Mouse (Mus musculus): ENCODE results near the gene Clrn2. TPM values are rescaled to one million over a fixed set of nuclear protein-coding genes. Genes with fewer than 3 reads are reported as not detected.

The Clrn2 gene
- polyA plus RNA-seq, 1 experiment from 2014 or later = not detected

- 83% methylated on average over 1 of the region's 1 CpGs for WGBS
These were observed 27.0 kb upstream of the Clrn2 start for GRCm38 (mm10) chr5:45426416-45427034.

GRCm38 (mm10) chr5:45427891-45428290 lies 25.7 kb upstream of the Clrn2 start:
- Histone ChIP-seq H3K36me3 (ENCODE audit: control insufficient read depth, insufficient read depth, low read length) (no peaks in the 10 kb centered on the region), H3K9ac (replicated peaks; ENCODE audit: low read length) (no peak overlapping the region), H3K4me3 (replicated peaks; ENCODE audit: low read depth, low read length) (no peak overlapping the region), H3K4me2 (ENCODE audit: low read length) (no peak overlapping the region), H3K27me3 (ENCODE audit: control insufficient read depth, insufficient read depth, low read length) (no peaks in the 10 kb centered on the region), H3K27ac (replicated peaks; ENCODE audit: low read depth, low read length) (no peak overlapping the region), H3K4me1 (ENCODE audit: control insufficient read depth, insufficient read depth, low read length) (no peaks in the 10 kb centered on the region), H3K9me3 (ENCODE audit: control insufficient read depth, low read length) (no peaks in the 10 kb centered on the region)
- no peak for DNase-seq
- 95% methylated on average over 7 of the region's 7 CpGs for WGBS
- no peak for ATAC-seq (ENCODE audit: low FRiP score, low TSS enrichment)

More at GRCm38 (mm10) chr5:45426416-45427034, 27.0 kb upstream of the Clrn2 start:
- Histone ChIP-seq H3K4me1 (ENCODE audit: control insufficient read depth, insufficient read depth, low read length) (no peaks in the 10 kb centered on the region), H3K4me2 (ENCODE audit: low read length) (no peak overlapping the region), H3K27ac (replicated peaks; ENCODE audit: low read depth, low read length) (no peak overlapping the region), H3K36me3 (ENCODE audit: control insufficient read depth, insufficient read depth, low read length) (no peaks in the 10 kb centered on the region), H3K27me3 (ENCODE audit: control insufficient read depth, insufficient read depth, low read length) (no peaks in the 10 kb centered on the region), H3K9ac (replicated peaks; ENCODE audit: low read length) (no peak overlapping the region), H3K9me3 (ENCODE audit: control insufficient read depth, low read length) (no peaks in the 10 kb centered on the region), H3K4me3 (replicated peaks; ENCODE audit: low read depth, low read length) (no peak overlapping the region)
- DNase-seq = no peak
- no peak for ATAC-seq (ENCODE audit: low FRiP score, low TSS enrichment)

GRCm38 (mm10) chr5:45435967-45436950 lies 17.3 kb upstream of the Clrn2 start:
- H3K27ac ChIP-seq (replicated peaks; ENCODE audit: low read depth, low read length) = no peak overlapping the region
- no peak for ATAC-seq (ENCODE audit: low FRiP score, low TSS enrichment)
- H3K9ac ChIP-seq (replicated peaks; ENCODE audit: low read length) = no peak overlapping the region
- no peak for DNase-seq
- WGBS = 93% methylated on average over 14 of the region's 14 CpGs
- peaks cover 6% of the 10 kb centered on the region; the same call in 1 of the 2 replicates for H3K36me3 ChIP-seq (ENCODE audit: control insufficient read depth, insufficient read depth, low read length)
- H3K4me2 ChIP-seq (ENCODE audit: low read length) = no peak overlapping the region
- no peaks in the 10 kb centered on the region for H3K9me3 ChIP-seq (ENCODE audit: control insufficient read depth, low read length)
- H3K4me1 ChIP-seq (ENCODE audit: control insufficient read depth, insufficient read depth, low read length) = no peaks in the 10 kb centered on the region
- no peaks in the 10 kb centered on the region for H3K27me3 ChIP-seq (ENCODE audit: control insufficient read depth, insufficient read depth, low read length)
- H3K4me3 ChIP-seq (replicated peaks; ENCODE audit: low read depth, low read length) = no peak overlapping the region

GRCm38 (mm10) chr5:45437826-45438225 lies 15.7 kb upstream of the Clrn2 start:
- 67% methylated on average over 4 of the region's 4 CpGs for WGBS
- Histone ChIP-seq H3K27ac (replicated peaks; ENCODE audit: low read depth, low read length) (no peak overlapping the region), H3K9ac (replicated peaks; ENCODE audit: low read length) (no peak overlapping the region), H3K4me3 (replicated peaks; ENCODE audit: low read depth, low read length) (no peak overlapping the region), H3K9me3 (ENCODE audit: control insufficient read depth, low read length) (no peaks in the 10 kb centered on the region), H3K36me3 (ENCODE audit: control insufficient read depth, insufficient read depth, low read length) (peaks cover 9% of the 10 kb centered on the region; the same call in 1 of the 2 replicates), H3K4me1 (ENCODE audit: control insufficient read depth, insufficient read depth, low read length) (no peaks in the 10 kb centered on the region), H3K27me3 (ENCODE audit: control insufficient read depth, insufficient read depth, low read length) (no peaks in the 10 kb centered on the region), H3K4me2 (ENCODE audit: low read length) (no peak overlapping the region)
- DNase-seq (peak; percentile 8), ATAC-seq (ENCODE audit: low FRiP score, low TSS enrichment) (no peak)

GRCm38 (mm10) chr5:45438301-45438700 lies 15.2 kb upstream of the Clrn2 start:
- Histone ChIP-seq H3K4me1 (ENCODE audit: control insufficient read depth, insufficient read depth, low read length) (no peaks in the 10 kb centered on the region), H3K4me3 (replicated peaks; ENCODE audit: low read depth, low read length) (no peak overlapping the region), H3K36me3 (ENCODE audit: control insufficient read depth, insufficient read depth, low read length) (peaks cover 9% of the 10 kb centered on the region; the same call in 1 of the 2 replicates), H3K9me3 (ENCODE audit: control insufficient read depth, low read length) (no peaks in the 10 kb centered on the region), H3K4me2 (ENCODE audit: low read length) (no peak overlapping the region), H3K27me3 (ENCODE audit: control insufficient read depth, insufficient read depth, low read length) (no peaks in the 10 kb centered on the region), H3K9ac (replicated peaks; ENCODE audit: low read length) (no peak overlapping the region), H3K27ac (replicated peaks; ENCODE audit: low read depth, low read length) (no peak overlapping the region)
- 89% methylated on average over 8 of the region's 8 CpGs for WGBS
- DNase-seq = no peak
- no peak for ATAC-seq (ENCODE audit: low FRiP score, low TSS enrichment)

GRCm38 (mm10) chr5:45441124-45441523 lies 12.4 kb upstream of the Clrn2 start:
- Histone ChIP-seq H3K4me2 (ENCODE audit: low read length) (no peak overlapping the region), H3K9me3 (ENCODE audit: control insufficient read depth, low read length) (no peaks in the 10 kb centered on the region), H3K4me3 (replicated peaks; ENCODE audit: low read depth, low read length) (no peak overlapping the region), H3K4me1 (ENCODE audit: control insufficient read depth, insufficient read depth, low read length) (no peaks in the 10 kb centered on the region), H3K27ac (replicated peaks; ENCODE audit: low read depth, low read length) (no peak overlapping the region), H3K36me3 (ENCODE audit: control insufficient read depth, insufficient read depth, low read length) (peaks cover 6% of the 10 kb centered on the region), H3K27me3 (ENCODE audit: control insufficient read depth, insufficient read depth, low read length) (no peaks in the 10 kb centered on the region), H3K9ac (replicated peaks; ENCODE audit: low read length) (no peak overlapping the region)
- DNase-seq = no peak
- 89% methylated on average over 3 of the region's 3 CpGs for WGBS
- no peak for ATAC-seq (ENCODE audit: low FRiP score, low TSS enrichment)

GRCm38 (mm10) chr5:45441745-45442144 lies 11.8 kb upstream of the Clrn2 start:
- no peaks in the 10 kb centered on the region for H3K9me3 ChIP-seq (ENCODE audit: control insufficient read depth, low read length)
- H3K4me2 ChIP-seq (ENCODE audit: low read length) = no peak overlapping the region
- 93% methylated on average over 3 of the region's 3 CpGs for WGBS
- no peaks in the 10 kb centered on the region for H3K4me1 ChIP-seq (ENCODE audit: control insufficient read depth, insufficient read depth, low read length)
- no peak for DNase-seq
- ATAC-seq (ENCODE audit: low FRiP score, low TSS enrichment) = no peak
- peaks cover 6% of the 10 kb centered on the region for H3K36me3 ChIP-seq (ENCODE audit: control insufficient read depth, insufficient read depth, low read length)
- H3K27me3 ChIP-seq (ENCODE audit: control insufficient read depth, insufficient read depth, low read length) = no peaks in the 10 kb centered on the region
- no peak overlapping the region for H3K4me3 ChIP-seq (replicated peaks; ENCODE audit: low read depth, low read length)
- H3K27ac ChIP-seq (replicated peaks; ENCODE audit: low read depth, low read length) = no peak overlapping the region
- no peak overlapping the region for H3K9ac ChIP-seq (replicated peaks; ENCODE audit: low read length)

- Histone ChIP-seq H3K27me3 (ENCODE audit: control insufficient read depth, insufficient read depth, low read length) (no peaks in the 10 kb centered on the region), H3K4me2 (ENCODE audit: low read length) (no peak overlapping the region), H3K4me3 (replicated peaks; ENCODE audit: low read depth, low read length) (no peak overlapping the region), H3K9ac (replicated peaks; ENCODE audit: low read length) (no peak overlapping the region), H3K9me3 (ENCODE audit: control insufficient read depth, low read length) (no peaks in the 10 kb centered on the region), H3K36me3 (ENCODE audit: control insufficient read depth, insufficient read depth, low read length) (peaks cover 3% of the 10 kb centered on the region; the same call in 1 of the 2 replicates), H3K27ac (replicated peaks; ENCODE audit: low read depth, low read length) (no peak overlapping the region), H3K4me1 (ENCODE audit: control insufficient read depth, insufficient read depth, low read length) (peaks cover 8% of the 10 kb centered on the region)
- whole genome bisulfite sequencing = 91% methylated on average over 8 of the region's 8 CpGs
- DNase-seq (no peak), ATAC-seq (ENCODE audit: low FRiP score, low TSS enrichment) (no peak)
These were observed 9.3 kb upstream of the Clrn2 start for GRCm38 (mm10) chr5:45444130-45444832.
